Mouse (Mus musculus) heart, postnatal 0 days (tissue): Measurements from ENCODE around the gene Hrh2.

Experiments
- CTCF ChIP-seq: IDR thresholded peaks from 2 replicates; pipeline ENCODE4 v1.5.1; 2016; ENCODE audit warnings: antibody characterized with exemption, control low read depth, low read depth
- EP300 ChIP-seq: IDR thresholded peaks from 2 replicates; pipeline ENCODE4 v1.6.1; 2016; ENCODE audit warnings: antibody characterized with exemption, low read depth

DNA sequence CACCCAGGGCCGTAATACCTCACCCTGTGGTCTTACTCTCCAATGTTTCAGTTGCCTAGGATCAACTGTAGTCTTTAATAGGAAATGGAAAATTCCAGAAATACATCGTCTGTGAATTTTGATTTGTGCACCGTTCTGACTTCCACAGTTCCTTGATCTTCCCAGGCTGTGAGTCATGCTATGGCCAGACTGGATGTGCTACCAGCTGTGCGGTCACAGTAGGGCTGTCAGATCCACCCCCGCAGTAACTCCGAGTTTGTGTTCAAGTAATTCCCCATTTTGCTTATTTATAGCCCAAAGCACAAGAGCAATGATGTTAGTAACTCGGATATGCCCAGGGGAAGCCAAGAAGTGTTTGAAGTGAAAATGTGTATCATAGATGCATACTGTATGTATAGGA is 88.4 kb downstream of the Hrh2 start:
- TF ChIP-seq EP300 (no peak), CTCF (no peak)
